Mouse (Mus musculus): Measurements from ENCODE around the gene Fam172a. TPM values are rescaled to one million over a fixed set of nuclear protein-coding genes. Genes with fewer than 3 reads are reported as not detected.

Gene Fam172a
- total RNA-seq, 2 experiments from 2014 or later = 12.4 to 17.3 TPM

GRCm38 (mm10) chr13:77959493-77960272, 257.9 kb downstream of the Fam172a start:
- no peak for DNase-seq

- no peak for DNase-seq
Measured at GRCm38 (mm10) chr13:77976248-77976647, 274.4 kb downstream of the Fam172a start.

GRCm38 (mm10) chr13:77977121-77977520, 275.3 kb downstream of the Fam172a start:
- no peak for DNase-seq

- peak; percentile 6 for DNase-seq
Measured at GRCm38 (mm10) chr13:77982105-77982851, 280.4 kb downstream of the Fam172a start.

- no peak for DNase-seq
Measured at GRCm38 (mm10) chr13:77982852-77983202, 281.0 kb downstream of the Fam172a start.

- no peak for DNase-seq
Measured at GRCm38 (mm10) chr13:77991189-77991886, 289.5 kb downstream of the Fam172a start.

- DNase-seq = no peak
Measured at GRCm38 (mm10) chr13:78004649-78005048, 302.8 kb downstream of the Fam172a start.

- no peak for DNase-seq
Measured at GRCm38 (mm10) chr13:78005344-78005743, 303.5 kb downstream of the Fam172a start.

GRCm38 (mm10) chr13:78010176-78010575, 308.3 kb downstream of the Fam172a start:
- DNase-seq = no peak

GRCm38 (mm10) chr13:78024683-78025294, 323.0 kb downstream of the Fam172a start, which contains the start of gene Pou5f2:
Gene Pou5f2 (plus strand): TSS chr13:78024902.
- peak; percentile 6 for DNase-seq

GRCm38 (mm10) chr13:78032821-78033220, 331.0 kb downstream of the Fam172a start:
- DNase-seq = no peak

GRCm38 (mm10) chr13:78037203-78037602, 335.4 kb downstream of the Fam172a start:
- DNase-seq = no peak

- no peak for DNase-seq
Measured at GRCm38 (mm10) chr13:78043203-78043602, 341.4 kb downstream of the Fam172a start.

GRCm38 (mm10) chr13:78045116-78045515, 343.3 kb downstream of the Fam172a start:
- DNase-seq = no peak

- no peak for DNase-seq
Measured at GRCm38 (mm10) chr13:78087751-78088150, 385.9 kb downstream of the Fam172a start.

- no peak for DNase-seq
Measured at GRCm38 (mm10) chr13:78090701-78091100, 388.9 kb downstream of the Fam172a start.

GRCm38 (mm10) chr13:78091949-78092348, 390.1 kb downstream of the Fam172a start:
- DNase-seq = no peak

- no peak for DNase-seq
Measured at GRCm38 (mm10) chr13:78094352-78094751, 392.5 kb downstream of the Fam172a start.

GRCm38 (mm10) chr13:78095071-78095973, 393.5 kb downstream of the Fam172a start:
- DNase-seq = no peak

- DNase-seq = no peak
Measured at GRCm38 (mm10) chr13:78098858-78099445, 397.1 kb downstream of the Fam172a start.

Data from gastrocnemius, postnatal 10 days (tissue).